Mouse (Mus musculus) inflammation-experienced regulatory T-cells, adult 6 months (primary cell): Measurements from ENCODE around the gene Tulp1. TPM values are rescaled to one million over a fixed set of nuclear protein-coding genes. Genes with fewer than 3 reads are reported as not detected.
"Not testable (repeated sequence)": the region's sequence is repeated elsewhere in the genome, so short reads cannot be mapped to it uniquely, and the experiment has no call there.

Experiments
- ATAC-seq: one replicate; pipeline ENCODE4 v1.8.0; 2017
- polyA plus RNA-seq, 3 experiments: library from polyadenylated mRNA; unstranded; fragments of 100-300 nt; shearing (Covaris generic); gene quantifications; one replicate each; pipeline ENCODE4 v1.2.1; 2017

The Tulp1 gene
- polyA plus RNA-seq, 3 experiments from 2014 or later, result 0.24 to 0.39 TPM; not detected in 1

DNA sequence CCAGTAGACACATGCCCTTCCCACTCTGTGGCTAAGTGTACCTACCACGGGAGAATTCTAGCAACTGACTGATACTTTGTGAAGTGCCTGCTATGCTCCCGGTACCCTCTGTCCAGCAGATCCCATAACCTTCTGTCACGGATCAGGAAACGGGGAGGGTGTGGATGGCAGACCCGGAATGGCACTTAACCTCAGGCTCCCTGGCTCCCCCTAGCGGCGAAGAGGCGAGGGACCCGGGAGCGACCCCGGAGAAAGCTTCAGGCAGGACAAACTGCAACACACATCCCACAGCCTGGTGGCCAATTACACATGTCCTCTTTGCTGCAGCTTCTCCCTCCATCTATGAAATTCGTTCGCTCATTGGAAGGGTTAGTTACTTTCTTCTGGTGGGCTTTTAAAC, 3.4 kb upstream of the Tulp1 start:
- ATAC-seq, result no peak

DNA sequence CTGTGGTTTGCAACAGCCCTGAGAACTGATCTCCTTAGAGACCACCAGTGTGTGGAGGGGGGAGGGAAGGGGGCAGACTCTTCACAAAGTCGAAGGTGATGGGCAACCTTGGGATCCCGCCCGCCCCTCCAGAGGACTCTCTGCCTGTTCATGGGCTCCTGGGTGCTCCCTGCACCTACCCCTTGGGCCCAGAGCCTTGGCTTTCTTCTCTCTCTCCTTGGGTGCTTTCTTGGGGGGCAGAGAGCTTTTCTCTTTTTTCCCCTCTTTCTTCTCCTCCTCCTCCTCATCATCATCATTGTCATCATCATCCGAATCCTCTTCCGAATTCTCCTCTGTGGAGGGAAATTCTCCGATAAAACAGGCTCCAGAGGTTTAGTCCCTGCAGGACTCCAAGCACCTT, 1.5 kb downstream of the Tulp1 start:
- ATAC-seq, result no peak

DNA sequence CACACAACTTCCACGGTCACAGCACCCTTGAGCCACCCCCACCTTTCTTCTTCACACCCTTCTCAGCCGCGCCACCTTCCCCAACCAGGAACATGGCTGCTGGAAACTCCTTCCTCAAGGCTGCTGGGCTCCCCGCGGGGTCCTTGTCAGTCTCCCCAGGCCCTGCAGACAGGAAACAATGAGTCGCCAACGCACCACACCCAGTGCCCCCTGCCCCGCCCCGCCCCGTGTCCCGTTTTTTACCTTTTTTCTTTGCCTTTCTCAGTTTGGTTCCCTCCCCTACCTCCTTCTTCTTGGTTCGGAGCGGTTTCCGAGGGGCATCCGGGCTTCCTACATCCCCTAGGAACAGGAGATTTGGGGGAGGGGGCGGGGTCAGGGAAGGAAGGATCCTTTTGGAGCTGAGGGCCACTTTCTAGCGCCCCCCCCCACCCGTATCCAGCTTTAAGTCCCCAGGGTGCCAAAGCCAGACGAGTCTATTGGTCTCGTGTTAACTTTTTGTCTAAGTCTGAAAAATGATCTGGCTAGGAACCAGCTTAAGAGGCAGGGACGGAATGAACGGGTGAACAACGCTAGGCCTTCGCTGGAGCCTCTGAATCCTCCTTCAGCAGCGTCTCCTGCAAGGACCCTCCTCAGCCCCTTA, 2.2 kb downstream of the Tulp1 start:
- no peak for ATAC-seq

DNA sequence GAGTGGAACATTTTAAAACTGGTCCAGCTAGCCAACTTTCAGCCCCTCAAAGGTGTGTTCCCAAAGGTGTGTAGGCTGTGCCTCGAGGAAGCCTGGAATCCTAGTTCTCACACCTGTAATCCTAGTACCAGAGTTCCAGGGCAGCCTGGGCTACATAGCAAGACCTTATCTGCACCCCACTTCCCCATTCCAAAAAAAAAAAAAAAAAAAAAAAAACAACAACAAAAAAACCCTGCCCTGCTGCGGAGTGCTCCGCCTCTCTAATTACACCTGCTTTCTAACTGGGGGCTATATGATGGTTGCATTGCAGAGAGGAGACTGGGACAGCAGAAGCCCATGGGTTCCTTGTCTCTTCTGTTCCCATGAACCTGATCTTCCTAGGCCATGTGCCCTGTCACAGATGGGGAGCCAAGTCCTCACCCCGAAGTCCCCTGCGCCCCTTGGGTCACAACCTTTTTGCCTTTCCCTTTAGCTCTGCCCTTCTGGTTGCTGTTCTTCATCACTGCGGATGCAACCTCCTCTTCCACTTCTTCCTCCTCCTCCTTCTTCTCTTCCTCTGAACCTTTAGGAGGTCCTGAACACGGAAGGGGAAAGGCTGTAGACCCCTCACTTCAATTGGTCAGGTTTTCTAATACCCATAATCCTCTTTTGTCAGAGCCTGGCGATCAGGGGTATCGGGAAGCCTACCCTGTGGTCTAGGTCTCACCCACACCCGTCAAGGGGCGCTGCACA, 2.9 kb downstream of the Tulp1 start:
- ATAC-seq, result no peak

DNA sequence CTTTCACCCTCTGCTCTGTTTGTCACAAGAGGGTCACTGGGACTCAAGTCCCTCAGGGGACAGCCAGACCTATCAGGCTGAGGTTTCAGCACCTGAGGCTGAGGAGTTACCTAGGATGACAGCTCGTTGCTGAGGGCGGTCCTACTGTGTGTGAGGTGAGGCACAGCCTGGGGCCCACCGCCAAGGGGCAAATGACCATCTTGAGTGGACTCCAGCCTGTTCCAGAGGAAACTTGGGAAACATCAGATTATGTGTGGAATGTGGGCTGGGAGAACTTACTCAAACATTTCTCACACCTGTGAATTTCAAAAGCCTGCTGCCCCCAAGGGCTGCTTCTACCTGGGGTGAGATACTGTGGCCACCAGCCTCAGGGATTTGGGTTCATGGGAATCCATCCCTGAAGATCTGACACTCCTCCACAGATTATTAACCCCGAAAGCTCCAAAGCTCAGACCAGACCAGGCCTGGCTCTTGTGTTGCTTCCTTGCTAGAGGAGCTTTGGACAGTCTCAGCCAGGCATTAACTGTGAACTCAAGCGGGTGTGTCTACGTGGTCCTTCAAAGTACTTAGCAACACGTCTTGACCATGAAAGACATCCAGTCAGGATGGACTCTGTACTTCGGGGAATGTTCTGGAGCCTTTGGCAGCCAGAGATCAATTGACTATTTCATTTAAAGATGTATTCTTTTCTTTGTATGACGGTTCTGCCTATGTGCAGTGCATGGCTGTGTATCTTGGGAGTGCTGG, 4.3 kb downstream of the Tulp1 start:
- no peak for ATAC-seq

DNA sequence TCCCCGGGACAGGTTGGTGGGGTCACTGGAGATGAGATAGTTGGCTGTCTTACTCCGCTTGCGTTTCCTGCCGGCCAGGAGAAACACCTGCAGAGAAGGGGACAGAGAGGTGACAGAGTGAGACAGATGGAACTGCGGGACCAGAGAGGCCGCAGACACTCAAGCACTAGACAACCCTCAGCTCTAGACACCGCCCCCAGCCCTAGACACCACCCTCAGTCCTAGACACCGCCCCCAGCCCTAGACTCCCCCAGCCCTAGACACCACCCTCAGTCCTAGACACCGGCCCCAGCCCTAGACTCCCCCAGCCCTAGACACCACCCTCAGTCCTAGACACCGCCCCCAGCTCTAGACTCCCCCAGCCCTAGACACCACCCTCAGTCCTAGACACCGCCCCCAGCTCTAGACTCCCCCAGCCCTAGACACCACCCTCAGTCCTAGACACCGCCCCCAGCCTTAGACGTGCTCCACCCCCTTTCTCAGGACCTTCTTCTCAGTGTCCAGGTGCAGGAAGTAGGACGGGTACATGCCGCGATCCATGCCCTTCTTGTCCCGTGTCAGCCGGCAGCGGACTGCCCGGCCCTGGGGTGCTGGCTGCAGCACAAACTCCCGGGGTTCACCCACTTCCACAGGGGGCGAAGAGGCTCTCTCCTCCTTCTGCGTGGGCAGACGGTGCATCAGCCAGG, 6.3 kb downstream of the Tulp1 start:
- not testable (repeated sequence) for ATAC-seq

DNA sequence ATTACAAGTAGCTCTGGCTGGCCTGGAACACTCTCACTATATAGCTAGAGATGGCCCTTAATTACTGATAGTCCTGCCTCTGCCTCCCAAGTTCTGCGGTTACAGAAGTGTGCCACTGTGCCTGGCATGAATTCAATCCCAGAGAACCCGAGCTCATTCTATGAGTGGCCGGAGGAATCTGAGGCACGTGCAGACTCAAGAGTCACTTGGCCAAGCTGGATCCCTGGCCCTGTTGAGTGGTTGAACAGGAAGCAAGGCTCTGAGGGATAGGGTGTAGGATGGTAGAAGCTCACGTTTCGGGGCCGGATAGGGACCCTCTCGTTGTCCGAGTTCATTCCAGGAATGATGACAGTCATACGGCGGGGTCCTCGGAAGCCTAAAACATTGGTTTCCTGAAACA, 9.2 kb downstream of the Tulp1 start:
- no peak for ATAC-seq

DNA sequence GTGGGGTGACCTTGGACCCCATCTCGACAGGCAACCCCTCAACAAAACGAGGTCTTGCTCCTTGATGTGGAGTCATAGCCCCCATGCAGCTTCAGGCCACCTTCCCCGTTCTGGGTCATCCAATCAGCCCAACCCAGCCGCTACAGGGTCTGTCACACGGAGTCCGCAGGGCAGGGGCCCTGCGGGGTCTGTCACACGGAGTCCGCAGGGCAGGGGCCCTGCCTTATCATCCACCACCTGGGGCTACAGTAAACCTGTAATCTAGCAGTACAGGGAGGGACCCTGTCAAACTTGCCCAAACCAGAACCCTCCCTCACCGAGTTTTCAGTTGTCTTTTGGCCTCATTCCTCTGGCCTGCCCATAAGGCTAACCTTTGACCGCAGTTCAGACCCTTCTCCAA, 13.0 kb downstream of the Tulp1 start:
- no peak for ATAC-seq

DNA sequence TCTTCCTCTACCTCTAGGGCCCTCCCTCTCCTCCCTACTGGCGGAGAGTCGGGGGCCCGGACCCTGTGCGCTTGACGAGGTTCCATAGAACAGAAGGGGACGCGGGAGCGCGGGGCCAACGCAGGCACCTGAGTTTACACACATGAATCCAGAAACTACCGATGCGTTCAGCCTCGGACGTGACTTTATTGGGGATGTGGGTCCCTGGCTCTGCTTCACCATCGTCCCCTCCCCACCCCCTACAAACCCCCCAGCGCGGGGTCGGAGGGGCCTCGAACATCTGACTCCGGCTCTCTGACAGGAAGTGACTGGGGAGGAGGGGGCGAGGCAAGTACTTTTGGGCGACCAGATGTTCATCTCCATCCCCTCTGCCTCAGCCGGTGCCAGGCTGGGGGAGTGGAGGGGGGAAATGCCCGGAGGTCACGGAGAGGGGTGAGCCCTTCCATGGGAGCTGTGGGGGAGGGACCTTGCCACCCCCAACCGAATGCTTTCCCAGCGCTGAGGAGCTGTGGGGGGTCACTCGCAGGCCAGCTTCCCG, 13.6 kb downstream of the Tulp1 start:
- no peak for ATAC-seq

DNA sequence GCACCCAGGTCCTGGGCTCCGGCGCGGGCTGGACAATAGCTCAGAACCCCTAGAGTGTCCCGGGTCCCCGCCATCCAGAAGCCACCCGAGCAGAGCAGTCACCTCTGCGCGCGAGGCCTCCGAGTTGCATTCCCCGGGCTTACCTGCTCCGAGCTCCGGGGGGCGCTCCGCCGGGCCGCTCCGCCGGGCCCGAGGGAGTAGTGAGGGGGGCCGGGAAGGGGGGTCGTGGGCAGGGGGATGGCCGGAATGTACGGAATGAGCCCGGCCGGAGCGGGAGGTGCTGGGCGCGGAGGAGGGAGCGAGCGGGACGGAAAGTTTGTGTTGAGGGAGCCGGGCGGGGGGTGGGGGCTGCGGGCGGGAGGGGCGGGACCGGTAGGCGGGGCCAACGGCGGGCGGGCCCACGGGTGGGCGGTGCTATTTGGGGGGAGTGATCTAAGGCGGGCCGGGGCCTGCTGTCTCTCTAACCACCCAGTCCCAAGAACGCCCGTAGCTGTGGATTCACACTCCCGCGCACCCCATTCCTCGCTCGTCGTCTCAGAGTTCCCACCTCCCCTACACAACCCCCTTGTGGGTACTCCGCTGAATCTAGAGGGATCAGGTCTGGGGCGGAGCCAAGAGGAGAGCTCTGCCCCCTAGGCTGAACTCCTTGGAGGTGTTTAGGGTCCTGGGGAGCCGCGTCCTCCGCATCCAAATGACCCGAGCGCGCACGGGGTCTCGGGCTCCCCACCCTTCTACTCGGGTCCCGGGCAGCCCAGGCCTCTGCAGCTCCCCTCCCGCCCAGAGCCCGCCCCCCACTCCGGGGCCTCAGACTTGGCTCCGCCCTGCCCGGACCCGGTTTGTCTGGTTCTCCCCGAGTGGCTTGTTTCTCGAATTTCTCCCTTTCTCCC, 14.3 kb downstream of the Tulp1 start, which contains the start of gene Tead3:
Gene Tead3 (minus strand): TSS at position 352 of the 887 bp plus-strand sequence.
- ATAC-seq, result peak; percentile 32

DNA sequence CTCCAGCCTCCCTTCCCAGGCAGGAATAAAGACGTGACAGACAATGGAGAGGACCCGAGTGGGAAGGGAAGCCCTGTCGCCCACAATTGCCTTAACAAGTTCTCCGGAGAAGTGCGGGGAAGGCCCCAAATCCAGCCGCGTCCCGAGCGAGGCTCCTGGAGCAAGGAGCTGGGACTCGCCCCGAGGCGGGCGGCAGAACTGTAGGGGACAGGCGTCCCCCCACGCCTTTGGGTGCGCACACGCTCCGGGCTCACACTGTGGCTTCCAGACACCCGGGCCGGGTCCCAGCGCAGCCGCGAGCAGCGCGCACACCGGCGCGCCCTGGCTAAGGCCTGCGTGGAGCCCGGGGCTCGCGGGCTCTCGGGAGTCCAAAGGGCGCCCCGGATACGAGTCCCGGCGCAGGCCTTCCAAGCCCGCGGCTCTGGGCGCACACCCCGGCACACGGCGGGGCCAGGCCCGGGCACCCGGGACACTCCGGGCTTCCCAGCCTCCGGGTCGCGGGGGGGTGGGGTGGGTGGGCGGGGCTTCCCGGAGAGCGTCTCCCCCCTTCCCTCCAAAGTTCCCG, 15.0 kb downstream of the Tulp1 start:
- ATAC-seq, result no peak

DNA sequence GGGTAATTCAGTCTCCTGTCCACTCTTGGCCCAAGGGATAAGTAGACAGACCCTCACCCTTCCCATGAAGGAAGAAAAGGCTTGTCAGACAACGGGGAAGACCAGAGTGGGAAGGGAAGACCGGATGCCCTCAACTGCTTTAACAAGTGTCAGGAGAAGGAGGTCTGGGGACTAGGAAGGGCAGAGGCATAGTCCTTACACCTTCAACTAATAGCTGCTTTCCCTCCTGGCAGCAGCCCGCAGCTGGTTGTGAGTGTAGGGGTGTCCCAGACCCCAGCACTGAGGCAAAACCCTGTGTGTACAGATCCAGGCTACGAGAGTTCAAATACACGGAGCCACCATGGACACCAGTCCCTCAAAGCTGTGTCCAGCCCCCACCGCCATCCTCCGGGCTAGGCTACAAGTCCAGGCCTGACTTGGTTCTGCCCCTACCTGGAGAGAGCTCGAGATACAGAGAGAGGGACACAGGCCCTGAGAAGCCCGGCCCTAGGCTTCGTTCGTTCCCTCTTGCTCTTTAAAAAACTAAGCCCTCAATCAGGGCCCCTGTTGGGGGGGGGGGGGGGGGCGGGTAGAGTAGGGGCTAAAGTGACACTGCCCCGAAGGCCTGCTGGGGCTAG, 15.7 kb downstream of the Tulp1 start:
- ATAC-seq, result no peak

DNA sequence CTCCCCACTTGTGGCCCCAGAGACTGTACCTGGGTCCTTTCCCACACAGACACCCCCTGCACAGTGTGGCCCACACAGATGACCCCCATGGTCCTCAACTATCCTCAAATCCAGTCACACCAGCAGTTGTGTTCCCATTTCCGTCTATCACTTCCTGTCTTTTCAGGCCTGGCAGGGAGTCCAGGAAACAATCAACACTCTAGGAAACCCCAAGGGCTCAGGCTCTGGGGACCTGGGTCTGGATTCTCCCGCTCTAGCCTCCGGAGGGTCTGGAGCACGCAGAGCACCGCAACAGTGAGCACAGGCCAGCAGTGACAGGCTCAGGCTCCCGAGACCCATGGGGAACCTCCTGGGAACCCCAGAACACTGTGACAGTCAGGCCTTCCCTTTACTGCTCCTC, 16.8 kb downstream of the Tulp1 start:
- no peak for ATAC-seq

DNA sequence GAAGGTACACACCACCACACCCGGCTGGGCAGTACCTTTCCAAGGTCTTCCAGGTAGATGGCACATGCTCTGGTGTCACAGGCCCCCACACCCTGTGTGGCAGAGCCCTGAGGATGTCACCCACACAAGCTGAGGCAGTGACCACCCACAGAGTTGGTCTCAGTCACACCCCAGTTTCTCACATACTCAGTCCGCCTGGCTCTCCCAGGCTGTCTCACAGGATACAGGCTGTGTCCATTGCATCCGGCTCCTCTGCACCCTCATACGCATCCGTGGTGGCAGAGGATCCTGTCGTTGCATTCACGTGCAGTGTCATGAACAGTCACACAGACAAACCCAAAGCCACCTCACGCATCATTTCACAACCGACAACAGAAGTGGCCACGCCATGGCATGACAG, 17.7 kb downstream of the Tulp1 start:
- no peak for ATAC-seq

DNA sequence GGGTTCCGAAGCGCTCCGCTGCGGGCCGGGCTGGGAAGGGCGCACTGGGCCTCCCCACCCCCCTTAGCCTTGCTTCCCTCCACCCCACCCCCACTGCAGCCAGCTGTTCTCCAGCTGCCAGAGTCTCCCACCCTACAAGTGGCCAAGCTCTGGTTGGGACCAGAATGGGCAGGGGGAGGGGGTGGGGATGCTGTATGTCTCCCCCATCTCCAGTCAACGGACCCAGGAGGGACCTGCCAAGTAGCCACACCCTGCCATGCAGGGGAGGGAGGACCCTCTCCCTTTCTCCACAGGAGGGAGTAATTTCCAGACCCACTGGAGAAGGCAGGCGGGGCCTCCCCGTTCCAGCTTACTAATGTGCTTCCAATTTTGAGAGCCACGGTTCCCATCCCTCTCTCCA, 19.1 kb downstream of the Tulp1 start:
- ATAC-seq, result no peak

DNA sequence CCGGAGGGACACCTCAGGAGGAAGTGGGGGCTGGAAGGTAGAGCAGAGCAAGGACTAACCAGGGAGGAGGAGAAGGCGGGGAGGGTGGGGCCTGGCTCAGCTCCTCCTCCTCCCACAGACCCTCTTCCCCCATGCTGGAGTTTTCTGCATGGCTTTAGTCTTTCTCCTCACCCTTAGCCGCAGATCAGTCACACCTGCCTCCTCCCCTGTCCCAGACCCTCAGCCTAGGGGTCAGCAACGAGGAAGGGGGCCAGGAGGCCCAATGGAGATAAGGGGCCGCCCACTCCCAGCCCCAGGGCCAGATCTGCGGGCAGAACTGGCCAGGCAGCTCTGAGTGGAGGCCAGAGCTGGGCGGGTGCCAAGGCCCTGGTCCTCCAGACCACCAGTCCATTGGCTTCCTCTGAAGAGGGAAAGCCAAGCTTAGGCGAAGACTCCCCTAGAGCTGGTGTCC, 19.7 kb downstream of the Tulp1 start:
- no peak for ATAC-seq

DNA sequence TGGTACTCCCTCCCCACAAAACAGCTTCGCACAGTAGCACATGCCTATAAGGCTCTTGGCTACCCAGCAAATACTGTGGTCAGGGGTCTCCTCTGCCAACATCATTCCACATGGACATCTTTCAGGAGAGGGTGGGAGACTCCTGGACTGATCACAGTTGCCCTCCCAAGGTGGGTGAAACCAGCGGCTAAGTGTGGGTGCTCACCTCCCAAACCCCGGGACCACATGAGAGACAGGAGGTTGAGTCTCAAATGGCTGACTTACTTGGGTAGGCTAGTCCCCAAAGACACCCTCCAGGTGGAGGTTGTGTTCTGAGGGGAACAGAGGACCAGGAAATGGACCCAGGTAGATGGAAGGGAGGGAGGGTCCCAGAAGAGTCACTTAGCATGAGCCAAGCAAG, 20.4 kb downstream of the Tulp1 start:
- ATAC-seq, result no peak

DNA sequence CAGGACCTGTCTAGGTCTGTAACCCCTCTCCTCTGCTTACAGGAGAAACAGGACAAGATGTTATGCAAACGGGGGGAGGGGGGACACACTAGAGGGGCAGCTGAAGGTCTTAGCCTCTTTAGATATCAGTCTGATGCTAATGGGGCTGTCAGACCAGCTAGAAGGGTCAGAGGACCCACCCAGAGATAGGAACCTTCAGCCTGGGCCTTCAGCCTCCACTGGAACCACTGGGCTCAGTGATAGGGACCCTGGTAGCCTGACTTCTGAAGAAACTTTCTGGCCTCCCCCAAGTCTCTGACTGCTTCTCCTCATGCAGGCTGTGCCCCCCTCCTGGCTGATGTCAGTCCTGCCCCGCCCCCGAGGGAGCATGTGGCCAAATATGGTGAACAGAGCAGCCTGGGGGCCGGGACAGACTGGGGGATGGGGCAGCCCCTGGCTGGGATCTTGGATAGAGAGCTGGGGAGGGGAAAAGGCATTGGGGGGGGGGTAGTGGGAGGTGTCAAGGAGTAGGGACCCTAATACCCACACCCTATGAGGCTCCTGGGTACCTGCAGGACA, 20.9 kb downstream of the Tulp1 start:
- ATAC-seq, result no peak

DNA sequence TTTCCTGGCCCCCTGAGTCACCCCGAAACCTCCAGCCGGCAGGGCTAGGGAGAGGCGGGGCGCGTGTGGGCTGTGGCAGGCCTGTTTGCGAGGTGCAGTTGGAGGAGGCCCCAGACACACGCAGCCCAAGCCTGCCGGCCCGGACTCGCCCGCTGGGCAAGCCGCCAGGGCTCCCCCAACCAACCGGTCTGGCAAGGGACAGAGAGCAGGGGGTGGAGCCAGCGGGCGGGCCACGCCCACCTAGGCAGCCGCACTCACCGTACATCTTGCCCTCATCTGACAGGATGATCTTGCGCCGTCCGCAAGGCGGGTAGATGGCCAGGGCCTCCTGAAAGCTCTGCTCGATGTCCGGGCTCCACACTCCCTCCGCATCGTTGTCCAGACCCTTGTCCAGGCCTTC, 23.9 kb downstream of the Tulp1 start:
- ATAC-seq, result no peak

DNA sequence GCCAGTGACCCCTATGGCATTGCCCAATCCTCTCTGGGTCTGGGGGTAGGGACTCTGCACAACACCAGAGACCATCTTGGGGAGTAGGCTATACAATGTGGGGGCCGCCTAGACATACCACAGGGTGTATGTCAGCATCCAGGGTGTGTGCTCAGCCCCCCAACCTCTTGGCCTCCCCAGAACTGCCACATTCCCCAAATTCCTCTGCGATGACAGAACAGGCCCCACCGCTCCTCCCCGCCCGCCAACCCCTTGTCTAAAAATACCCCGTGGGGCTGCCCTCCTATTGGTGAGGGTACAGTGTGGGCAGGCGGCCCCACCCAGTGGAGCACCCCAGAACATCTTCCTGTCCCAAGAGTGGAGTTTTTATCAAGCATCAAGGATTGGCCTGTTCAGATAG, 24.4 kb downstream of the Tulp1 start:
- no peak for ATAC-seq

DNA sequence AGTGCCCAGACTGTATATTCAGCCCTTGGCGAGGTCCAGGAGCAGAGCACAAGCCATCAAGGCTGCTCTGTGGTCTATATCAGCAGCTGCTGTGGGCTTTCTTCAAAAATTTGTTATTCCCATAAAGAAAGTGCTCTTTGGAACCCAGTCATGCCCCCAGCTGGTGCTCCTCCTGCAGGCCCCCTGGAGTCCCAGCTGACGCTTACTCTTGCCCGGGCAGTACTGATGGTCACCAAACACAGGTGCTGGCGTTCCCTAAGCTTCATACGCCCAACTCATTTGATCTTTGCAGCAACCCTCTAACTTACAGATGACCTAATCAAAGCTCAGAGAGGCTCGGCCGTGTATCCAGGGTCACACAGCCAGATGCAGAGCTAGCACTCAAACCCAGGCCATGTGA, 27.5 kb downstream of the Tulp1 start:
- ATAC-seq, result no peak
